Mouse (Mus musculus) gastrocnemius, adult 2 months (tissue): ENCODE measurements at regions not wholly inside any gene's neighbourhood (a gene's known extent, or its start where the extent isn't known, plus 50 kb on each side); places are given as distances from the start of the nearest gene placed in this dataset.
"Not testable (repeated sequence)": the region's sequence is repeated elsewhere in the genome, so short reads cannot be mapped to it uniquely, and the experiment has no call there.

Source experiments
- DNase-seq: peaks from one replicate; pipeline ENCODE4 v3.0.0; 2022
- H3K27ac ChIP-seq: fragments of 200-600 bp; 2 replicates; pipeline ENCODE4 v1.8.1; 2022; ENCODE audit warnings: mild to moderate bottlenecking
- H3K4me3 ChIP-seq: fragments of 200-600 bp; 2 replicates; pipeline ENCODE4 v1.8.1; 2022; ENCODE audit warnings: mild to moderate bottlenecking, moderate library complexity
- CTCF ChIP-seq: fragments of 200-600 bp; IDR thresholded peaks from 2 replicates; pipeline ENCODE4 v1.8.1; 2022; ENCODE audit warnings: antibody characterized with exemption, mild to moderate bottlenecking, moderate library complexity
- intact Hi-C: fragments of 180-260 bp; cut with DNase I; formaldehyde crosslinking; loops from one replicate; pipeline ENCODE4 v1.15.1; 2025

- no peak for TF ChIP-seq CTCF
- Histone ChIP-seq H3K27ac (no peak overlapping the region), H3K4me3 (no peak overlapping the region)
- intact Hi-C loops = no loop called here
- DNase-seq = no peak
These were observed 913.4 kb downstream of the Ets1 start for GRCm38 (mm10) chr9:33549395-33549794.

DNA sequence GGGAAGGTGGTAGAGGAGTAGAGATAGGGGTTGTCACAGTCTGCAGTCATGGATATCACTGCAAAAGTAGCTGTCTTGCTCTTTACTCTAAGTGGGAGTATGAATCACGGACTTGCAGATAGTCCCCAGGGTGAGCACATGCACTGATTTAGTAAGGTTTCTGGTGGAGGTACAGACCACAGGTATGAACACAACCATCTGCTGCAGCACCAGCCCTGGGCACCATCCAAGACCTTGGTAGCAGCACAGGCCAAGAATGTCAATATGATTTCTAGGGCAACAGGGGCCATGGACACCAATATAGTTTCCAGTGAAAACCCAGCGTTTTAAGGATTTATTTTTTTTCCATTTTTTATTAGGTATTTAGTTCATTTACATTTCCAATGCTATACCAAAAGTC, 913.7 kb upstream of the Kirrel3 start:
- TF ChIP-seq CTCF = no peak
- no peak overlapping the region for H3K4me3 ChIP-seq
- no peak overlapping the region for H3K27ac ChIP-seq
- no peak for DNase-seq
- intact Hi-C loops = no loop called here

GRCm38 (mm10) chr9:33611511-33611910, 874.2 kb upstream of the Kirrel3 start:
- no peak overlapping the region for H3K27ac ChIP-seq
- TF ChIP-seq CTCF = no peak
- no peak overlapping the region for H3K4me3 ChIP-seq
- DNase-seq = no peak
- intact Hi-C loops = no loop called here

DNA sequence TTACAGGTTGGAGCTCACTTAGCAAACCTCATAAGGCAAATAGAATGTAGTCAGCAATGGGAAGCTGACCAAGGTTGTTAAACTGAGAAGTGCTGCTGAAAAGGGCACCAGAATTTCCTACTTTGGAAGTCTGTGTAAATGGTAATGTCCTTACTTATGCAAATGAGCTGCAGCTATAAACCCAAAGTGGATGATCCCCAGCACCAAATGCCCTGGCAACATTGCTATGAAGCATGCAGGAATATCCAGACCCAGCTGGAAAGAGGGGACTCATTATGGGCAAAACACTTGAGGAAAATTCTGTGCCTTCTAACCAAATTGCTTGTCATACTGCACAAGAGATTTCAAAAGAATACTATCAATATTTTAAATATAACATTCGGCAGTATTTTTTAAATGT, 861.3 kb upstream of the Kirrel3 start:
- no peak for DNase-seq
- Histone ChIP-seq H3K4me3 (no peak overlapping the region), H3K27ac (no peak overlapping the region)
- intact Hi-C loops = no loop called here
- TF ChIP-seq CTCF = no peak

GRCm38 (mm10) chr9:33629731-33630473, 855.8 kb upstream of the Kirrel3 start:
- no peak for TF ChIP-seq CTCF
- intact Hi-C loops = no loop called here
- Histone ChIP-seq H3K4me3 (no peak overlapping the region), H3K27ac (no peak overlapping the region)
- no peak for DNase-seq

DNA sequence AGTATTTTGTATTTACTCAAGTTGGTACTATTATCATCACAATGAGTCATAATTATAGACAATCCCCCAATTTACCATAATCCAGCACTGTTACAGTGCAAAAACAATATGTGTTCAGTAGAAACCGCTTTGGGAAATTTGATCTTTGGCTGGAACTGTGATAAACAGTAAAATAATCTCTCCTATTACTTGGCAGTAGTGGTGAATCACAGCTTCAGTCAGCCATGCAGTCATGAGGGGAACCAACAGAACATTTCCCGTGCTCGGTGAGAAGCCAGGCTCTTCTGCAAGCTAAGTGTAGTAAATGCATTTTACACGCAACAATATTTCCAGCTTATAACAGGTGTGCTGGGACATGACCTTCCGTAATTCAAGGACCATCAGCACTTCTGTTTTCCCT, 822.7 kb upstream of the Kirrel3 start:
- H3K4me3 ChIP-seq = no peak overlapping the region
- no peak for TF ChIP-seq CTCF
- H3K27ac ChIP-seq = no peak overlapping the region
- intact Hi-C loops = no loop called here
- DNase-seq = no peak

- Histone ChIP-seq H3K27ac (no peak overlapping the region), H3K4me3 (no peak overlapping the region)
- intact Hi-C loops = no loop called here
- DNase-seq = no peak
- no peak for TF ChIP-seq CTCF
These were observed 804.6 kb upstream of the Kirrel3 start for GRCm38 (mm10) chr9:33681129-33681528.

- intact Hi-C loops = no loop called here
- no peak for TF ChIP-seq CTCF
- no peak overlapping the region for H3K4me3 ChIP-seq
These were observed 794.0 kb upstream of the Kirrel3 start for GRCm38 (mm10) chr9:33691731-33692130.

GRCm38 (mm10) chr9:33717614-33718013, 768.1 kb upstream of the Kirrel3 start:
- TF ChIP-seq CTCF = no peak
- H3K27ac ChIP-seq = no peak overlapping the region
- no peak overlapping the region for H3K4me3 ChIP-seq
- DNase-seq = no peak
- intact Hi-C loops = no loop called here

More at GRCm38 (mm10) chr9:33691731-33692130, 794.0 kb upstream of the Kirrel3 start:
- no peak overlapping the region for H3K27ac ChIP-seq
- DNase-seq = no peak

DNA sequence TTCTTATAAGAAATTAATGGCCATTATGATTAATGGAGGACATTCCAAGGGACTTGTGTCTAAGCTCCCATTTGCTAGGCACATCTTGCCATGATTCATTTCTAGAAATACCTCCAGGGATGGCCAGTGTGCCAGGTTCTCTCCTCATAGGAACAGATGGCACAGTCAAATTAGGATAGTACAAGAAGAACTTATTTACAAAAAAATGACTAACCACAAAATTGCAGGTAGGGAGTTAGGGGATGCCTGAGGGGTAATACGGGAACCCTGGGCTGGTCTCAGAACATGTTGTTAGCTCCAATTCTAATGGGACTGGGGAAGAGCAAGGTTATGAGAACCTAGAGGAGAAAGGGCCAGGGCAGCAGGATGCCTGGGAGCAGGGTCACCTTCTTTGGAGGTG, 760.9 kb upstream of the Kirrel3 start:
- no peak overlapping the region for H3K27ac ChIP-seq
- no peak overlapping the region for H3K4me3 ChIP-seq
- TF ChIP-seq CTCF = no peak
- intact Hi-C loops = no loop called here
- DNase-seq = no peak

GRCm38 (mm10) chr9:33728058-33728457, 757.6 kb upstream of the Kirrel3 start:
- H3K27ac ChIP-seq, intact Hi-C loops, H3K4me3 ChIP-seq, DNase-seq: not testable (repeated sequence)

DNA sequence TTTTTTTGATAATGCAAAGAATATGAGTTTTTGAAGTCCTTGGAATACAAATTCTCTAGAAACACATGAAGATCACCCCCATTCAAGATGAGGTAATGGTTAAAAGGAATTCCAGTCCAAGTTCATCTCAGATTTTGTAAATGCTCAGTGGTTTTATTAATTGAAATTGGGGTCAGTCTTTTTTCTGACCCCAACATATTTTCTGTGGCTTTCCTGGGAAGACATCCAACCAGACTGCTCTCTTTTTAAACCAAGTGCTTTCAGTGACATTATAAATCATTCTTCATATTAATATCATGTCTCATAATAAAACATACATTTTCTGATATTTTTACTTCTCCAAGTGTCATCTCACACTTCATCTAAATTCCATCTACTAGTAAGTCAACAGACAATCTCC, 725.0 kb upstream of the Kirrel3 start:
- no peak for DNase-seq
- no peak for TF ChIP-seq CTCF
- intact Hi-C loops = no loop called here
- Histone ChIP-seq H3K4me3 (no peak overlapping the region), H3K27ac (no peak overlapping the region)

- no peak for DNase-seq
- no peak for TF ChIP-seq CTCF
- Histone ChIP-seq H3K27ac (no peak overlapping the region), H3K4me3 (no peak overlapping the region)
- intact Hi-C loops = no loop called here
These were observed 719.5 kb upstream of the Kirrel3 start for GRCm38 (mm10) chr9:33766235-33766634.

- intact Hi-C loops = no loop called here
- no peak overlapping the region for H3K27ac ChIP-seq
- TF ChIP-seq CTCF = no peak
These were observed 715.9 kb upstream of the Kirrel3 start for GRCm38 (mm10) chr9:33769811-33770210.

More at GRCm38 (mm10) chr9:33769811-33770210, 715.9 kb upstream of the Kirrel3 start:
- DNase-seq = no peak
- no peak overlapping the region for H3K4me3 ChIP-seq
